Mouse (Mus musculus) olfactory bulb, adult 2 months (tissue): ENCODE measurements around the gene Farp1.

Source experiments
- CTCF ChIP-seq: fragments of 200-500 bp; IDR thresholded peaks from 2 replicates; pipeline ENCODE4 v1.5.1; 2012; ENCODE audit warnings: low read depth, mild to moderate bottlenecking, low read length, moderate library complexity; ENCODE audit not compliant: insufficient read depth
- POLR2A ChIP-seq: fragments of 200-500 bp; IDR thresholded peaks from 2 replicates; pipeline ENCODE4 v1.6.1; 2012; ENCODE audit warnings: mild to moderate bottlenecking, low read depth, low read length, moderate library complexity; ENCODE audit not compliant: insufficient read depth

DNA sequence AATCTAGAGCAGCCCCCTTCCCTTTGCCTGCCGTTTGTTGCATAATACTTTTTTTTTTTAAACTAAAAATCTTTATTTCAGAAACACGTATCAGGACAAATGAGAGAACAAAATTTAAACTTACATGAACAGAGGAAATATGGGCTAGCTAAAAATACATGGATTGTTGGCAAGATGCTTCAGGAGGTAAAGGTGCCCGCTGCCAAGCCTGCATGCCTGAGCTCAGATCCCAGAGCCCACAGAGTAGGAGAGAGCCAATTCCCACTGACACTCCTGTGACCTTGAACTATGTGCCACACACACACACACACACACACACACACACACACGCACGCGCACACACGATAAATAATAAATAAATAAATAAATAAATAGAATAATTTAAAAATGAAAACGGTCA, 29.0 kb upstream of the Farp1 start:
- TF ChIP-seq CTCF (no peak), POLR2A (no peak)
